Mouse (Mus musculus): ENCODE results near the gene Cpb1. TPM values are rescaled to one million over a fixed set of nuclear protein-coding genes. Genes with fewer than 3 reads are reported as not detected.

The Cpb1 gene
- total RNA-seq, 1 experiment from 2014 or later: 4.4 TPM

Small RNAs within 50 kb of the gene (microRNA-seq; reads per million reads assigned to microRNA genes)
- gene Mir7007: 0.38 to 0.85 reads per million in 2 experiments

Other genes starting within 250 kb of the Cpb1 start
- gene Hps3, start 240.4 kb downstream of the Cpb1 start, total RNA-seq (2021): 10.1 and 15.5 TPM in 2 replicates
- gene Hltf, start 217.9 kb downstream of the Cpb1 start, total RNA-seq (2021): 18.9 and 20.5 TPM in 2 replicates
- 84.3 and 84.6 TPM in 2 replicates for gene Gyg, start 120.4 kb downstream of the Cpb1 start, total RNA-seq (2021)
- 5.1 and 6.7 TPM in 2 replicates for gene Cpa3, start 33.6 kb downstream of the Cpb1 start, total RNA-seq (2021)
- 10.4 and 11.1 TPM in 2 replicates for gene Agtr1b, start 91.4 kb upstream of the Cpb1 start, total RNA-seq (2021)

All from adrenal gland, postnatal 14 days (tissue).